Mouse (Mus musculus): Measurements from ENCODE around the gene Grk1. TPM values are rescaled to one million over a fixed set of nuclear protein-coding genes. Genes with fewer than 3 reads are reported as not detected.

The Grk1 gene
- under 1 TPM in 1 of 4 experiments, not detected in 3; 0.09 TPM for total RNA-seq (2022)

GRCm38 (mm10) chr8:13404666-13405131 is at the start of gene Grk1:
TSS of gene Grk1 (plus strand) at chr8:13405081.
- no peak for DNase-seq (ENCODE audit: low spot score in 2 of 2)

- DNase-seq (ENCODE audit: low spot score in 2 of 2) = no peak
These were observed 48.7 kb upstream of the Grk1 start for GRCm38 (mm10) chr8:13356221-13356620.

- DNase-seq (ENCODE audit: low spot score in 2 of 2) = no peak
These were observed 48.2 kb upstream of the Grk1 start for GRCm38 (mm10) chr8:13356681-13357080.

GRCm38 (mm10) chr8:13360213-13360612 is 44.7 kb upstream of the Grk1 start:
- DNase-seq (ENCODE audit: low spot score in 2 of 2) = no peak

- no peak for DNase-seq (ENCODE audit: low spot score in 2 of 2)
These were observed 43.0 kb upstream of the Grk1 start for GRCm38 (mm10) chr8:13361865-13362264.

- DNase-seq (ENCODE audit: low spot score in 2 of 2) = no peak
These were observed 31.7 kb upstream of the Grk1 start for GRCm38 (mm10) chr8:13373151-13373662.

- DNase-seq (ENCODE audit: low spot score in 2 of 2) = no peak
These were observed 23.3 kb upstream of the Grk1 start for GRCm38 (mm10) chr8:13381630-13382029.

GRCm38 (mm10) chr8:13382536-13382935 is 22.3 kb upstream of the Grk1 start:
- DNase-seq (ENCODE audit: low spot score in 2 of 2) = no peak

- DNase-seq (ENCODE audit: low spot score in 2 of 2) = no peak
These were observed 21.9 kb upstream of the Grk1 start for GRCm38 (mm10) chr8:13382999-13383398.

- DNase-seq (ENCODE audit: low spot score in 2 of 2) = no peak
These were observed 18.5 kb upstream of the Grk1 start for GRCm38 (mm10) chr8:13386366-13386765.

GRCm38 (mm10) chr8:13387728-13388127 is 17.2 kb upstream of the Grk1 start:
- no peak for DNase-seq (ENCODE audit: low spot score in 2 of 2)

GRCm38 (mm10) chr8:13388744-13389143 is 16.1 kb upstream of the Grk1 start:
- no peak for DNase-seq (ENCODE audit: low spot score in 2 of 2)

- no peak for DNase-seq (ENCODE audit: low spot score in 2 of 2)
These were observed 11.0 kb upstream of the Grk1 start for GRCm38 (mm10) chr8:13393869-13394268.

GRCm38 (mm10) chr8:13396725-13397124 is 8.2 kb upstream of the Grk1 start, which contains the start of gene Atp4b:
TSS of gene Atp4b (minus strand) at chr8:13396825.
- DNase-seq (ENCODE audit: low spot score in 2 of 2) = no peak

- DNase-seq (ENCODE audit: low spot score in 2 of 2) = no peak
These were observed 1.4 kb upstream of the Grk1 start for GRCm38 (mm10) chr8:13403517-13403916.

- no peak for DNase-seq (ENCODE audit: low spot score in 2 of 2)
These were observed 1.1 kb downstream of the Grk1 start for GRCm38 (mm10) chr8:13406011-13406410.

GRCm38 (mm10) chr8:13411597-13411996 is 6.7 kb downstream of the Grk1 start:
- peak; percentile 36 to 39 for DNase-seq (ENCODE audit: low spot score in 2 of 2)

- DNase-seq (ENCODE audit: low spot score in 2 of 2) = no peak
These were observed 8.1 kb downstream of the Grk1 start for GRCm38 (mm10) chr8:13412891-13413558.

GRCm38 (mm10) chr8:13413823-13414390 is 9.0 kb downstream of the Grk1 start:
- no peak for DNase-seq (ENCODE audit: low spot score in 2 of 2)

- peak in 1 of 2 experiments; percentile 23 for DNase-seq (ENCODE audit: low spot score in 2 of 2)
These were observed 11.0 kb downstream of the Grk1 start for GRCm38 (mm10) chr8:13415879-13416278.

- DNase-seq (ENCODE audit: low spot score in 2 of 2) = no peak
These were observed 14.3 kb downstream of the Grk1 start for GRCm38 (mm10) chr8:13419111-13419639.

GRCm38 (mm10) chr8:13420970-13421369 is 16.1 kb downstream of the Grk1 start:
- DNase-seq (ENCODE audit: low spot score in 2 of 2) = peak in 1 of 2 experiments; percentile 42

- no peak for DNase-seq (ENCODE audit: low spot score in 2 of 2)
These were observed 22.5 kb downstream of the Grk1 start for GRCm38 (mm10) chr8:13427351-13427750.

All from left cerebral cortex, adult 8-10 months (tissue).